Mouse (Mus musculus): ENCODE results near the gene Pdia3. TPM values are rescaled to one million over a fixed set of nuclear protein-coding genes. Genes with fewer than 3 reads are reported as not detected.

Pdia3 gene
- polyA plus RNA-seq, 1 experiment from 2014 or later = 518 TPM

- Histone ChIP-seq H3K4me3 (no peak overlapping the region), H3K4me2 (replicated peaks) (no peak overlapping the region), H3K27ac (no peak overlapping the region), H3K9me3 (no peaks in the 10 kb centered on the region), H3K4me1 (peaks cover 22% of the 10 kb centered on the region), H3K27me3 (replicated peaks) (peaks cover 21% of the 10 kb centered on the region), H3K36me3 (0 out of 2 replicates have a peak, but pooled peaks cover under 1% of the 10 kb centered on the region), H3K9ac (no peak overlapping the region)
- 81% methylated on average over 3 of the region's 3 CpGs for WGBS
- no peak for ATAC-seq (ENCODE audit: low FRiP score, low read depth)
Measured at GRCm38 (mm10) chr2:121445117-121445516, 31.5 kb downstream of the Pdia3 start.

- Histone ChIP-seq H3K4me2 (replicated peaks) (no peak overlapping the region), H3K36me3 (peaks cover 6% of the 10 kb centered on the region; the same call in 1 of the 2 replicates), H3K27me3 (replicated peaks) (peaks cover 14% of the 10 kb centered on the region), H3K9me3 (no peaks in the 10 kb centered on the region), H3K4me1 (peaks cover 33% of the 10 kb centered on the region), H3K27ac (no peak overlapping the region), H3K4me3 (no peak overlapping the region), H3K9ac (no peak overlapping the region)
- WGBS = 84% methylated on average over 4 of the region's 4 CpGs
- ATAC-seq (ENCODE audit: low FRiP score, low read depth) = no peak
Measured at GRCm38 (mm10) chr2:121446506-121446905, 32.9 kb downstream of the Pdia3 start.

GRCm38 (mm10) chr2:121447006-121447405 is 33.4 kb downstream of the Pdia3 start:
- 97% methylated on average over 3 of the region's 3 CpGs for WGBS

GRCm38 (mm10) chr2:121448136-121448535 is 34.6 kb downstream of the Pdia3 start:
- 19% methylated on average over 9 of the region's 9 CpGs for WGBS
- 0 out of 2 replicates have a peak overlapping the region, but pooled peaks have one; percentile 8 for H3K27ac ChIP-seq
- H3K4me3 ChIP-seq = peak overlapping the region; percentile 93
- peak overlapping the region; percentile 84 for H3K4me2 ChIP-seq (replicated peaks)
- peaks cover 12% of the 10 kb centered on the region for H3K36me3 ChIP-seq
- ATAC-seq (ENCODE audit: low FRiP score, low read depth) = no peak
- H3K4me1 ChIP-seq = peaks cover 19% of the 10 kb centered on the region
- H3K9me3 ChIP-seq = no peaks in the 10 kb centered on the region
- peaks cover 3% of the 10 kb centered on the region; the same call in 1 of the 2 replicates for H3K27me3 ChIP-seq (replicated peaks)
- peak overlapping the region; percentile 29; the same call in 1 of the 2 replicates for H3K9ac ChIP-seq

More at GRCm38 (mm10) chr2:121447006-121447405, 33.4 kb downstream of the Pdia3 start:
- ATAC-seq (ENCODE audit: low FRiP score, low read depth) = no peak
- H3K27ac ChIP-seq = no peak overlapping the region
- no peak overlapping the region for H3K9ac ChIP-seq
- H3K9me3 ChIP-seq = no peaks in the 10 kb centered on the region
- peaks cover 7% of the 10 kb centered on the region; the same call in 1 of the 2 replicates for H3K36me3 ChIP-seq
- no peak overlapping the region for H3K4me2 ChIP-seq (replicated peaks)
- peaks cover 29% of the 10 kb centered on the region for H3K4me1 ChIP-seq
- peaks cover 9% of the 10 kb centered on the region for H3K27me3 ChIP-seq (replicated peaks)
- no peak overlapping the region for H3K4me3 ChIP-seq

- H3K4me3 ChIP-seq = peak within 1 kb of the TSS; percentile 93
- peak within 1 kb of the TSS; percentile 96 for H3K9ac ChIP-seq
- H3K27me3 ChIP-seq (replicated peaks) = no peaks in the 10 kb centered on the region
- WGBS = under 1% methylated on average over 73 of the region's 74 CpGs
- peak; percentile 97 for ATAC-seq (ENCODE audit: low FRiP score, low read depth)
- H3K36me3 ChIP-seq = peaks cover 12% of the 10 kb centered on the region
- no peaks in the 10 kb centered on the region for H3K9me3 ChIP-seq
- peaks cover 19% of the 10 kb centered on the region for H3K4me1 ChIP-seq
- H3K27ac ChIP-seq = peak within 1 kb of the TSS; percentile 89
- H3K4me2 ChIP-seq (replicated peaks) = peak within 1 kb of the TSS; percentile 84
Measured at GRCm38 (mm10) chr2:121448739-121449535, 35.4 kb downstream of the Pdia3 start, which contains the start of gene Serf2. Serf2 (plus strand) TSS chr2:121449195.

- Histone ChIP-seq H3K27ac (peak overlapping the region; percentile 89), H3K4me3 (peak overlapping the region; percentile 93), H3K27me3 (replicated peaks) (no peaks in the 10 kb centered on the region), H3K9me3 (no peaks in the 10 kb centered on the region), H3K4me1 (peaks cover 19% of the 10 kb centered on the region), H3K9ac (peak overlapping the region; percentile 96), H3K36me3 (peaks cover 12% of the 10 kb centered on the region), H3K4me2 (replicated peaks) (peak overlapping the region; percentile 84)
- under 1% methylated on average over 52 of the region's 54 CpGs for WGBS
- peak; percentile 76 for ATAC-seq (ENCODE audit: low FRiP score, low read depth)
Measured at GRCm38 (mm10) chr2:121449545-121450011, 36.0 kb downstream of the Pdia3 start.

- Histone ChIP-seq H3K4me2 (replicated peaks) (peak overlapping the region; percentile 84), H3K9ac (peak overlapping the region; percentile 96), H3K9me3 (no peaks in the 10 kb centered on the region), H3K27me3 (replicated peaks) (no peaks in the 10 kb centered on the region), H3K4me1 (peaks cover 19% of the 10 kb centered on the region), H3K36me3 (peaks cover 12% of the 10 kb centered on the region), H3K27ac (no peak overlapping the region), H3K4me3 (peak overlapping the region; percentile 93)
- WGBS = 3% methylated on average over 7 of the region's 7 CpGs
- ATAC-seq (ENCODE audit: low FRiP score, low read depth) = peak; percentile 2; the same call in 1 of the 2 replicates
Measured at GRCm38 (mm10) chr2:121450093-121450492, 36.5 kb downstream of the Pdia3 start.

- no peak for ATAC-seq (ENCODE audit: low FRiP score, low read depth)
- H3K36me3 ChIP-seq = peaks cover 12% of the 10 kb centered on the region
- no peak overlapping the region for H3K9ac ChIP-seq
- no peak overlapping the region for H3K4me3 ChIP-seq
- no peaks in the 10 kb centered on the region for H3K9me3 ChIP-seq
- peaks cover 22% of the 10 kb centered on the region for H3K4me1 ChIP-seq
- H3K27ac ChIP-seq = no peak overlapping the region
- H3K27me3 ChIP-seq (replicated peaks) = no peaks in the 10 kb centered on the region
- WGBS = 82% methylated on average over 4 of the region's 4 CpGs
- no peak overlapping the region for H3K4me2 ChIP-seq (replicated peaks)
Measured at GRCm38 (mm10) chr2:121452361-121452760, 38.8 kb downstream of the Pdia3 start.

GRCm38 (mm10) chr2:121452990-121453389 is 39.4 kb downstream of the Pdia3 start, which contains the start of gene Hypk:
Hypk (plus strand) TSS chr2:121453290.
- H3K4me3 ChIP-seq = no peak within 1 kb of the TSS
- peaks cover 27% of the 10 kb centered on the region for H3K4me1 ChIP-seq
- 83% methylated on average over 4 of the region's 4 CpGs for WGBS
- no peak within 1 kb of the TSS for H3K9ac ChIP-seq
- H3K36me3 ChIP-seq = peaks cover 12% of the 10 kb centered on the region
- no peak for ATAC-seq (ENCODE audit: low FRiP score, low read depth)
- H3K4me2 ChIP-seq (replicated peaks) = no peak within 1 kb of the TSS
- H3K9me3 ChIP-seq = no peaks in the 10 kb centered on the region
- no peaks in the 10 kb centered on the region for H3K27me3 ChIP-seq (replicated peaks)
- no peak within 1 kb of the TSS for H3K27ac ChIP-seq

GRCm38 (mm10) chr2:121453917-121454316 is 40.3 kb downstream of the Pdia3 start:
- WGBS = 93% methylated on average over 6 of the region's 6 CpGs
- no peak overlapping the region for H3K4me3 ChIP-seq
- no peaks in the 10 kb centered on the region for H3K9me3 ChIP-seq
- no peak overlapping the region for H3K4me2 ChIP-seq (replicated peaks)
- H3K27ac ChIP-seq = no peak overlapping the region
- no peaks in the 10 kb centered on the region for H3K27me3 ChIP-seq (replicated peaks)
- peaks cover 25% of the 10 kb centered on the region for H3K4me1 ChIP-seq
- peaks cover 14% of the 10 kb centered on the region for H3K36me3 ChIP-seq
- ATAC-seq (ENCODE audit: low FRiP score, low read depth) = no peak
- H3K9ac ChIP-seq = no peak overlapping the region

GRCm38 (mm10) chr2:121455534-121455933 is 42.0 kb downstream of the Pdia3 start:
- 84% methylated on average over 5 of the region's 5 CpGs for WGBS
- H3K4me1 ChIP-seq = peaks cover 19% of the 10 kb centered on the region
- H3K36me3 ChIP-seq = peaks cover 22% of the 10 kb centered on the region
- ATAC-seq (ENCODE audit: low FRiP score, low read depth) = no peak
- no peaks in the 10 kb centered on the region for H3K27me3 ChIP-seq (replicated peaks)
- H3K4me2 ChIP-seq (replicated peaks) = no peak overlapping the region
- no peaks in the 10 kb centered on the region for H3K9me3 ChIP-seq
- no peak overlapping the region for H3K9ac ChIP-seq
- no peak overlapping the region for H3K27ac ChIP-seq
- no peak overlapping the region for H3K4me3 ChIP-seq
